In genomic region chr10:122912701-122913368, GRCm38 (mm10) we compare ENCODE assay signal across 8 mouse cellular contexts.
DNase-seq lines count a peak whose midpoint lies in the region; ATAC-seq and TF ChIP-seq lines count a peak whose summit lies in the region.

No protein-coding gene starts in this region.

- TF ChIP-seq CTCF in kidney, postnatal 0 days (IDR thresholded peaks at IDR 0.05; ENCODE audit: low read depth): no peak

- peak overlapping the region; percentile 36 for H3K9ac ChIP-seq in forebrain, embryonic 14.5 days (ENCODE audit: low read length)
- peak overlapping the region; percentile 12; the same call in 1 of the 2 replicates for H3K9ac ChIP-seq in heart, embryonic 15.5 days
- H3K9ac ChIP-seq in kidney, postnatal 0 days (ENCODE audit: low read depth, low read length): peak overlapping the region; percentile 32

- H3K4me3 ChIP-seq in forebrain, embryonic 14.5 days (ENCODE audit: low read depth, low read length): no peak overlapping the region
- 0 out of 2 replicates have a peak overlapping the region, but pooled peaks have one; percentile 14 for H3K4me3 ChIP-seq in heart, embryonic 15.5 days
- no peak overlapping the region for H3K4me3 ChIP-seq in kidney, postnatal 0 days (replicated peaks; ENCODE audit: low read depth, low read length)

- H3K27ac ChIP-seq in forebrain, embryonic 14.5 days (ENCODE audit: low read depth, low read length): peak overlapping the region; percentile 70
- H3K27ac ChIP-seq in heart, embryonic 15.5 days: peak overlapping the region; percentile 84
- H3K27ac ChIP-seq in kidney, postnatal 0 days: peak overlapping the region; percentile 90

- peak; percentile 90 for DNase-seq in 3134 (ENCODE audit: extremely low read depth, insufficient read length, low spot score)
- peak; percentile 67 for DNase-seq in cerebellum, adult 11-12 months
- peak; percentile 68 for DNase-seq in forebrain, embryonic 14.5 days (ENCODE audit: low spot score)
- peak; percentile 84 for DNase-seq in kidney, postnatal 0 days (ENCODE audit: low spot score)
- peak; percentile 60 for DNase-seq in liver
- peak; percentile 74 for DNase-seq in neural tube, embryonic 10.5 days (ENCODE audit: extremely low spot score, low spot score)
- DNase-seq in testis, postnatal 14 days (ENCODE audit: low spot score): peak; percentile 77

- H3K27me3 ChIP-seq in forebrain, embryonic 14.5 days (replicated peaks; ENCODE audit: control insufficient read depth, insufficient read depth, low read length): no peaks in the 10 kb centered on the region
- H3K27me3 ChIP-seq in heart, embryonic 15.5 days: no peaks in the 10 kb centered on the region
- no peaks in the 10 kb centered on the region for H3K27me3 ChIP-seq in kidney, postnatal 0 days (ENCODE audit: insufficient read depth, low read length)

- 12% methylated on average over 19 of the region's 19 CpGs for WGBS in forebrain, embryonic 14.5 days
- WGBS in heart, embryonic 15.5 days: 16% methylated on average over 19 of the region's 19 CpGs
- WGBS in kidney, postnatal 0 days: 10% methylated on average over 19 of the region's 19 CpGs

- H3K9me3 ChIP-seq in forebrain, embryonic 14.5 days (replicated peaks; ENCODE audit: control insufficient read depth, low read length): no peaks in the 10 kb centered on the region
- H3K9me3 ChIP-seq in heart, embryonic 15.5 days (replicated peaks): no peaks in the 10 kb centered on the region
- no peaks in the 10 kb centered on the region for H3K9me3 ChIP-seq in kidney, postnatal 0 days (replicated peaks; ENCODE audit: low read length)

- H3K36me3 ChIP-seq in forebrain, embryonic 14.5 days (ENCODE audit: control insufficient read depth, insufficient read depth, low read length): no peaks in the 10 kb centered on the region
- H3K36me3 ChIP-seq in heart, embryonic 15.5 days: no peaks in the 10 kb centered on the region
- no peaks in the 10 kb centered on the region for H3K36me3 ChIP-seq in kidney, postnatal 0 days (ENCODE audit: insufficient read depth, low read length)

- ATAC-seq in forebrain, embryonic 14.5 days: peak; percentile 78
- peak; percentile 83 for ATAC-seq in heart, embryonic 15.5 days (replicated peaks; ENCODE audit: insufficient number of reproducible peaks, insufficient read depth, low FRiP score, low read depth)
- peak; percentile 71 for ATAC-seq in kidney, postnatal 0 days (replicated peaks; ENCODE audit: low FRiP score, low read depth)

- 0 out of 2 replicates have a peak overlapping the region, but pooled peaks have one; percentile 20 for H3K4me2 ChIP-seq in forebrain, embryonic 14.5 days (ENCODE audit: low read length)
- peak overlapping the region; percentile 46 for H3K4me2 ChIP-seq in heart, embryonic 15.5 days
- peak overlapping the region; percentile 2; the same call in 1 of the 2 replicates for H3K4me2 ChIP-seq in kidney, postnatal 0 days (ENCODE audit: low read length)

- H3K4me1 ChIP-seq in forebrain, embryonic 14.5 days (ENCODE audit: control insufficient read depth, insufficient read depth, low read length): peaks cover 15% of the 10 kb centered on the region; the same call in 1 of the 2 replicates
- H3K4me1 ChIP-seq in heart, embryonic 15.5 days (replicated peaks): peaks cover 12% of the 10 kb centered on the region
- H3K4me1 ChIP-seq in kidney, postnatal 0 days (replicated peaks; ENCODE audit: insufficient read depth, low read length): peaks cover 30% of the 10 kb centered on the region
